Mouse (Mus musculus) kidney, postnatal 0 days (tissue): ENCODE results near the gene Zdhhc22. TPM values are rescaled to one million over a fixed set of nuclear protein-coding genes. Genes with fewer than 3 reads are reported as not detected.

ENCODE experiments used
- ATAC-seq: fragments of 200-750 bp; cut with Nextera tagmentation; replicated peaks from 2 replicates; pipeline ENCODE4 v1.8.0; 2017; ENCODE audit warnings: low read depth, moderate number of reproducible peaks, moderate TSS enrichment, moderate library complexity; ENCODE audit not compliant: low FRiP score
- DNase-seq: peaks from one replicate; pipeline ENCODE4 v3.0.0-alpha.2; 2016; ENCODE audit warnings: low spot score
- H3K27ac ChIP-seq: fragments of 300-500 bp; sonication (generic); 2 replicates; pipeline ENCODE4 v1.5.1; 2014; ENCODE audit warnings: mild to moderate bottlenecking
- H3K27me3 ChIP-seq: fragments of 300-500 bp; sonication (generic); 2 replicates; pipeline ENCODE4 v1.6.1; 2014; ENCODE audit warnings: low read length, mixed read lengths; ENCODE audit not compliant: insufficient read depth
- H3K36me3 ChIP-seq: fragments of 300-500 bp; sonication (generic); 2 replicates; pipeline ENCODE4 v1.6.1; 2014; ENCODE audit warnings: low read length, mixed read lengths; ENCODE audit not compliant: insufficient read depth
- H3K4me1 ChIP-seq: fragments of 300-500 bp; sonication (generic); replicated peaks from 2 replicates; pipeline ENCODE4 v1.6.1; 2014; ENCODE audit warnings: antibody characterized with exemption, low read length, mixed read lengths; ENCODE audit not compliant: insufficient read depth
- H3K4me2 ChIP-seq: fragments of 300-500 bp; sonication (generic); 2 replicates; pipeline ENCODE4 v1.6.1; 2014; ENCODE audit warnings: mild to moderate bottlenecking, low read length, moderate library complexity, mixed read lengths
- H3K4me3 ChIP-seq: fragments of 300-500 bp; sonication (generic); replicated peaks from 2 replicates; pipeline ENCODE4 v1.5.1; 2014; ENCODE audit warnings: low read depth, low read length
- H3K9ac ChIP-seq: fragments of 300-500 bp; sonication (generic); 2 replicates; pipeline ENCODE4 v1.6.1; 2014; ENCODE audit warnings: low read depth, low read length
- H3K9me3 ChIP-seq: fragments of 300-500 bp; sonication (generic); replicated peaks from 2 replicates; pipeline ENCODE4 v1.6.1; 2016; ENCODE audit warnings: low read length, inconsistent platforms, mixed read lengths
- CTCF ChIP-seq: IDR thresholded peaks from 2 replicates; pipeline ENCODE4 v1.5.1; 2016; ENCODE audit warnings: antibody characterized with exemption, low read depth, mild to moderate bottlenecking, moderate library complexity
- WGBS: fragments of 180-500 bp; shearing (Covaris S2); extraction: QIAGEN DNeasy Blood & Tissue Kit; methylation state at CpG from one replicate; pipeline ENCODE4 v1.1.7; 2014; 5-methylcytosine and 5-hydroxymethylcytosine counted together
- microRNA-seq: library from miRNA; unstranded; fragments of <30 nt; microRNA quantifications from one replicate; pipeline ENCODE4, GENCODE M21; 2016
- polyA plus RNA-seq: library from polyadenylated mRNA; unstranded; fragments of >200 nt; fragmentation: Nextera tagmentation; extraction: Ambion mirVana; gene quantifications from 2 replicates; pipeline ENCODE4 v1.2.1, GENCODE M21; 2015

The Zdhhc22 gene
- polyA plus RNA-seq, 1 experiment from 2014 or later: 0.03 TPM

DNA sequence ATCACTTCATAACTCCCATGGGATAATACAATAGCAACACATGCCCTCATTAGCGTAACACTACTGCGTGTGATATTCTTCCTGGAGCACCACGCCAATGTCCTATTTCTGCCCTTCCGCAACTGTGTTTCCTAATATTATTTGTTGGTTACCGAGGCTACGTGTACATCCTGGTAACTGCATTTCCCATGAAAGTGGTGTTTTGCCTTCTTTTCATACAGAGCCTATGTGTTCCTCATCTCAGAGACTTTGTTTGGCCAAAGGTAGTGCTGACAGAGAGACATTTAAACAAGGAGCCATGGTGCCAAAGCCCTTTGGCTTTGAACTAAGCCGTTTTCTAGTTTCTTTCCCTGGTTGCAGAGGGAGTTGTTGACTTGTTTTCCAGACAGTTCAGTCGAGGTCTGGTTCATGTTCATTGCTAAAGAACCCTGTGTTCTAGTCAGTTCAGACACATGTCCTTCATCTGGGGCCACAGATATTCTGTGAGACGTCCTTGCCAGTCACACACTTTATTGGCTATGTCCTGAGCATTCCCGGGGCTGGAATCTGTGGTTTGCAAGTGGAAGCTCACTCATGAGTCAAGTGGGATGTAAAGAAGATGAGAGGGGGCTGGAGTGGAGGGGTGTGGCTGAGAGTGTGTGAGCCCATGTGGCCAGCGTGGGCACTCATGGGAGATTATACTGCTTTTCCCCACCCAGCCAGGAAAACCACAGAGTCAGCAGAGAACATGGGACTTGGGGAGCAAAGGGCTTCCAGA lies 53.5 kb downstream of the Zdhhc22 start:
- H3K9ac ChIP-seq: no peak overlapping the region
- no peak for TF ChIP-seq CTCF
- no peaks in the 10 kb centered on the region for H3K36me3 ChIP-seq
- no peak overlapping the region for H3K4me2 ChIP-seq
- no peaks in the 10 kb centered on the region for H3K9me3 ChIP-seq
- no peak overlapping the region for H3K4me3 ChIP-seq
- no peaks in the 10 kb centered on the region for H3K4me1 ChIP-seq
- 80% methylated on average over 11 of the region's 11 CpGs for WGBS
- no peak overlapping the region for H3K27ac ChIP-seq
- ATAC-seq (no peak), DNase-seq (no peak)
- H3K27me3 ChIP-seq: no peaks in the 10 kb centered on the region

DNA sequence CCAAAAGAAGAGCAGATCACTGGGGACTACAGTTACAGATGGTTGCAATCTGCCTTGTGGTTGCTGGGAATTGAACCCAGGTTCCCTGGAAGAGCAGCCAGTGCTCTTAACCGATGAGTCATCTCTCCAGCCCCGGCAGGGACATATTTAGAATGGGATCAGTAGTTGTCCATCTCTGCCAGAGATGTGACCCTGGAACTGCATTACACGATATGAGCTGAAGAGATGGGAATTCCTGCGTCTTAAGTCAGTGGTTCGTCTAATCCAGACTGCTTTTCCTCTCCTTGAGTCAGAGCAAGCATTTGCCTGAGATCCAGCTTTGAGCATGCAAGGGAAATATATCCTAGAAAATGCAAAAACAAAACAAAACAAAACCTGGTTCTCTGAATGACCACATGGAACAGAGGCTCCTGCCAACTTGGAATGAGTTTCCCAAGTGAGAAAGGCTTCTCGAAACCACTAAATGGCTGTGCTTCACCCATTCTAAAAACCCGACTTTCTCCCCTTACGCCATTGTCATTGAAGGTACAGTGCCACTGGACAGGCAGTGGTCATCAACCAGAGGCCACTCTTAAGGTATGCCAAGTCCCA lies 54.4 kb downstream of the Zdhhc22 start:
- Histone ChIP-seq H3K9me3 (no peaks in the 10 kb centered on the region), H3K27me3 (no peaks in the 10 kb centered on the region), H3K4me3 (no peak overlapping the region), H3K9ac (no peak overlapping the region), H3K27ac (no peak overlapping the region), H3K4me2 (no peak overlapping the region), H3K36me3 (no peaks in the 10 kb centered on the region), H3K4me1 (no peaks in the 10 kb centered on the region)
- DNase-seq (no peak), ATAC-seq (no peak)
- 82% methylated on average over 8 of the region's 8 CpGs for WGBS
- no peak for TF ChIP-seq CTCF

DNA sequence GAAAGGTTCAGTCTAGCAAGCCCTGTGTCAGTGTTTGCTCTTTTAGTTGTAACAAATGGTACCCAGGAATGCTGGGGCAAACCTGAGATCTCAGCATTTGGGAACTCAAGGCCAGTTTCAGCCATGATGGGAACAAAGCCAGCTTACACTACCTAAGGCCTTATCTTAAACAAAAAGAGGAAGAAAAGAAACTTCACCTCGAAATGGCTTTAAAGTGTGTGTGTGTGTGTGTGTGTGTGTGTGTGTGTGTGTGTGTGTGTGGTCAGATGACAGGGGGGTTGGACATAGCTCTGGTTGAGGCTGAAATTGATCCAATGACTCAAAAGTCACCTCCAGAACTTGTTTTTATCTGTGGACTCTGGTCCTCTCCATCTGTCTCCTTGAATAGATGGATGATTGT lies 55.5 kb downstream of the Zdhhc22 start:
- no peak overlapping the region for H3K9ac ChIP-seq
- no peak for DNase-seq
- H3K9me3 ChIP-seq: no peaks in the 10 kb centered on the region
- H3K4me1 ChIP-seq: no peaks in the 10 kb centered on the region
- TF ChIP-seq CTCF: no peak
- H3K27ac ChIP-seq: no peak overlapping the region
- ATAC-seq: no peak
- no peak overlapping the region for H3K4me2 ChIP-seq
- no peaks in the 10 kb centered on the region for H3K27me3 ChIP-seq
- H3K36me3 ChIP-seq: no peaks in the 10 kb centered on the region
- WGBS: 85% methylated on average over 1 of the region's 1 CpGs
- H3K4me3 ChIP-seq: no peak overlapping the region

DNA sequence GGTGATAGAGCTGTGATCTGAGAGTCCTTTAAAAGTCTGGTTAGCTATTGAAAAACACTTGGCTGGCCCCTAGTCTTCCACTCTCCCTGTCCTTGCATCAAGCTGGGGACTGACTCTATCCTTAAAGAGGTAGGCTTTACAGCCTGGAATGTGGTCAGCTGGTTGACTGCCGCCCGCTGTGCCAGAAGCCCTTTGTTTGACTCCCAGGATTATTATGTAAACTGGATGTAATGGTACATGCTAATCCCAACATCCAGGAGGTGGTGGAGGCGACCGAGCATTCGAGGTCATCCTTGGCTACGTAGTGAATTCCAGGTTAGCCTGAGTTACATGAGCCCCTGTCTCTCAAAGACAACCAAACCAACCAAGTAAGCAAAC lies 57.7 kb downstream of the Zdhhc22 start:
- 38% methylated on average over 6 of the region's 6 CpGs for WGBS
- H3K4me2 ChIP-seq: no peak overlapping the region
- H3K4me3 ChIP-seq: no peak overlapping the region
- DNase-seq (peak; percentile 35), ATAC-seq (no peak)
- no peak overlapping the region for H3K27ac ChIP-seq
- no peaks in the 10 kb centered on the region for H3K36me3 ChIP-seq
- H3K4me1 ChIP-seq: no peaks in the 10 kb centered on the region
- H3K9me3 ChIP-seq: no peaks in the 10 kb centered on the region
- no peaks in the 10 kb centered on the region for H3K27me3 ChIP-seq
- no peak for TF ChIP-seq CTCF
- 0 out of 2 replicates have a peak overlapping the region, but pooled peaks have one; percentile 23 for H3K9ac ChIP-seq

DNA sequence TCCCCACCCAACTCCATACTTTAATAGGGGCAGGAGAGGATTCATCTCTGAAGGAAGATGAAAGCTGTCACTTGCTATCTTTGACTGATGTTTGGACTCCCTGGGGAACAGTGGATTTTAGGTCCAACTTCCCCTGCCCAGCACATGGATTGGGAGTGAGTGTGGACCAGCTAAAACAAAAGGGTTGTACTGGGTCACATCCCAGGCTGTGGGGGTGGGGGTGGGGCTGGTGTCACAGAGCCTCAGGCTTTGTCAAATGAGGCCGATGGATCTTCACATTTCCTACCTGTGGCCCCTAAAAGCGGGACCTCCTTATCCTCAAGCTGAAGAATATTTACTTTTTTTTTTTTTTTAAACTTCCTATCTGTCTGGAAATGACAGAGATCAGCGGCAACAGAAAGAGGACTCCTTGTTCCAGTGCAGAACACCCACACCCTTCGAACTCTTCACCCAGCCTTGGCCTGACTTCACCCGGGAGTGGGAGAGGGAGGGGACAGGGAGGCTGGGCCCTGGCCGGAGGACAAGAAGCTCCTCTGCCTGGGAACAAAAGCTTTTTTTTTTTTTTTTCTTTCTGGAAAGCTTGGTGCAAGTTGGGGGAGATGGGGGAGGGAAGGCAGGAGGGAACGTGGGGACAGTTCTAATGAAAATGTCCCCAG lies 58.2 kb downstream of the Zdhhc22 start:
- Histone ChIP-seq H3K9me3 (no peaks in the 10 kb centered on the region), H3K36me3 (no peaks in the 10 kb centered on the region), H3K9ac (no peak overlapping the region), H3K27me3 (no peaks in the 10 kb centered on the region), H3K4me2 (no peak overlapping the region), H3K4me1 (no peaks in the 10 kb centered on the region), H3K4me3 (no peak overlapping the region), H3K27ac (no peak overlapping the region)
- no peak for TF ChIP-seq CTCF
- WGBS: 14% methylated on average over 7 of the region's 7 CpGs
- ATAC-seq (no peak), DNase-seq (peak; percentile 56)

DNA sequence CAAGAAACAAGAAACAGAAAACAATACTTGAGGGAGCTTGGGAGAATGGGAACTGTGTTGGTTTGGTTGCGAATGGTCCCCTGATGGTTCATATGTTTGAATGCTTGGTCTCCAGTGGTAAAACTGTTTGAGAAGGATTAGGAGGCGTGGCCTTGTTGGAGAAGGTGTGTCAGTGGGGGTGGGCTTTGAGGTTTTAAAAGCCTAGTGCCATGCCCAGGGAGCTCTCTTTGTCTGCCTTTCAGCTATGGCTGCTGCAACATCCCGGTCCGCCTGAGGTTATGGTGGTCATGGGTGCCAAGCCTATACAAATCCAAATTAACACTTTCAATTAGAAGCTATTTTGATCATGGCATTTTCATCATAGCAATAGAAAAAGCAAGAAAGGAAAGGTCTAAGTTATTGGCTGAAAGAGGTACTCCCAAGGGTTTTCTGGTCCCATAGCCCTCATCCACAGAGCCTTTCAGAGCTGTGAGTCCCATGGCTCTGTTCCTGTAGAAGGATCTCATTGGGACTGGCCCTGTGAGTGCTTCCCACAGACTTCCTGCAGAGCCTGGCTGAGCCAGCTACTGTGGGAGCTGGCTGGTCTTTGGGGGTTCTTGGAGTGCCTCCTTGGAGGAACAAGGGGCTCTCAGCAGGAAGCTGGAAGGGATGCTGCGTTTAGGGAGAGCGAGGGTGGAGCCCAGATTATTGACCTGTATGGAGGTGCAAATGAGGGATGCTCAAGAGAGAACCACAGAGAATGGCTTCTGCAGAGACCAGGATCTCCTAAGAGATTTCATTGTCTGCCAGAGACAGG lies 59.1 kb downstream of the Zdhhc22 start:
- Histone ChIP-seq H3K36me3 (no peaks in the 10 kb centered on the region), H3K9me3 (no peaks in the 10 kb centered on the region), H3K9ac (no peak overlapping the region), H3K27me3 (no peaks in the 10 kb centered on the region), H3K4me1 (no peaks in the 10 kb centered on the region), H3K4me3 (no peak overlapping the region), H3K27ac (no peak overlapping the region), H3K4me2 (no peak overlapping the region)
- TF ChIP-seq CTCF: no peak
- DNase-seq: no peak
- 78% methylated on average over 6 of the region's 6 CpGs for WGBS
- no peak for ATAC-seq

Small RNA genes lying within 50 kb of the gene (microRNA-seq; reads per million reads assigned to microRNA genes)
- gene Gm25847: not detected

Other genes with a start within 250 kb of the Zdhhc22 start
- gene Irf2bpl, start 105.6 kb downstream of the Zdhhc22 start, polyA plus RNA-seq: 52.1 and 57.9 TPM in 2 replicates
- 14.8 and 16.1 TPM in 2 replicates for gene Cipc, start 43.4 kb downstream of the Zdhhc22 start, polyA plus RNA-seq
- gene Tmem63c, start 30.9 kb upstream of the Zdhhc22 start, polyA plus RNA-seq: 0.08 and 0.11 TPM in 2 replicates
- 0.24 and 0.33 TPM in 2 replicates for gene Ngb, start 112.1 kb upstream of the Zdhhc22 start, polyA plus RNA-seq
- gene Gstz1, start 156.7 kb upstream of the Zdhhc22 start, polyA plus RNA-seq: 89.7 and 91.3 TPM in 2 replicates
- gene Pomt2, start 157.5 kb upstream of the Zdhhc22 start, polyA plus RNA-seq: 14.6 TPM in 2 replicates
- 1.3 and 1.4 TPM in 2 replicates for gene Samd15, start 209.3 kb upstream of the Zdhhc22 start, polyA plus RNA-seq
- 1.7 and 1.8 TPM in 2 replicates for gene Tmed8, start 210.0 kb upstream of the Zdhhc22 start, polyA plus RNA-seq
- gene Noxred1, start 248.3 kb upstream of the Zdhhc22 start, polyA plus RNA-seq: 0.17 TPM in 1 of 2 replicates, not detected in the other